Mouse (Mus musculus) neural tube, embryonic 14.5 days (tissue): ENCODE results near the gene Rai1. TPM values are rescaled to one million over a fixed set of nuclear protein-coding genes. Genes with fewer than 3 reads are reported as not detected.

Experiments used
- ATAC-seq: fragments of 200-750 bp; cut with Nextera tagmentation; 2 replicates; pipeline ENCODE4 v1.8.0; 2017; ENCODE audit warnings: low read depth, mild to moderate bottlenecking, moderate TSS enrichment, moderate library complexity
- H3K27ac ChIP-seq: fragments of 300-500 bp; sonication (generic); 2 replicates; pipeline ENCODE4 v1.5.1; 2014; ENCODE audit warnings: low read depth, mild to moderate bottlenecking, control low read depth, low read length, moderate library complexity, mixed read lengths
- H3K27me3 ChIP-seq: fragments of 300-500 bp; sonication (generic); 2 replicates; pipeline ENCODE4 v1.6.1; 2014; ENCODE audit warnings: low read length; ENCODE audit not compliant: control insufficient read depth, insufficient read depth
- H3K36me3 ChIP-seq: fragments of 300-500 bp; sonication (generic); 2 replicates; pipeline ENCODE4 v1.6.1; 2014; ENCODE audit warnings: low read length, mixed read lengths; ENCODE audit not compliant: control insufficient read depth, insufficient read depth
- H3K4me1 ChIP-seq: fragments of 300-500 bp; sonication (generic); 2 replicates; pipeline ENCODE4 v1.6.1; 2014; ENCODE audit warnings: low read length; ENCODE audit not compliant: control insufficient read depth, insufficient read depth
- H3K4me2 ChIP-seq: fragments of 300-500 bp; sonication (generic); 2 replicates; pipeline ENCODE4 v1.6.1; 2014; ENCODE audit warnings: mild to moderate bottlenecking, low read depth, low read length, control low read depth
- H3K4me3 ChIP-seq: fragments of 300-500 bp; sonication (generic); 2 replicates; pipeline ENCODE4 v1.5.1; 2014; ENCODE audit warnings: low read depth, low read length, control low read depth, mixed read lengths
- H3K9ac ChIP-seq: fragments of 300-500 bp; sonication (generic); replicated peaks from 2 replicates; pipeline ENCODE4 v1.6.1; 2014; ENCODE audit warnings: low read depth, mild to moderate bottlenecking, control low read depth, low read length, mixed read lengths
- H3K9me3 ChIP-seq: fragments of 300-500 bp; sonication (generic); 2 replicates; pipeline ENCODE4 v1.6.1; 2016; ENCODE audit warnings: low read length; ENCODE audit not compliant: control insufficient read depth
- WGBS: fragments of 180-500 bp; shearing (Covaris S2); extraction: QIAGEN DNeasy Blood & Tissue Kit; methylation state at CpG from one replicate; pipeline ENCODE4 v1.1.7; 2014; 5-methylcytosine and 5-hydroxymethylcytosine counted together
- polyA plus RNA-seq: library from polyadenylated mRNA; unstranded; fragments of >200 nt; fragmentation: Nextera tagmentation; extraction: Ambion mirVana; gene quantifications from 2 replicates; pipeline ENCODE4 v1.2.1, GENCODE M21; 2014

Gene Rai1
- polyA plus RNA-seq, 1 experiment from 2014 or later: 34.1 TPM

GRCm38 (mm10) chr11:60208712-60209111, 103.9 kb downstream of the Rai1 start:
- Histone ChIP-seq H3K4me3 (peak overlapping the region; percentile 41; the same call in 1 of the 2 replicates), H3K36me3 (peaks cover 12% of the 10 kb centered on the region), H3K27me3 (no peaks in the 10 kb centered on the region), H3K4me2 (peak overlapping the region; percentile 70), H3K9ac (peak overlapping the region; percentile 41), H3K4me1 (peaks cover 36% of the 10 kb centered on the region), H3K27ac (peak overlapping the region; percentile 86), H3K9me3 (no peaks in the 10 kb centered on the region)
- ATAC-seq: no peak
- 45% methylated on average over 4 of the region's 4 CpGs for WGBS

GRCm38 (mm10) chr11:60209217-60209932, 104.6 kb downstream of the Rai1 start:
- H3K9ac ChIP-seq: peak overlapping the region; percentile 48
- peaks cover 11% of the 10 kb centered on the region; the same call in 1 of the 2 replicates for H3K36me3 ChIP-seq
- no peaks in the 10 kb centered on the region for H3K27me3 ChIP-seq
- H3K4me1 ChIP-seq: peaks cover 36% of the 10 kb centered on the region
- ATAC-seq: peak; percentile 68; the same call in 1 of the 2 replicates
- WGBS: 24% methylated on average over 7 of the region's 7 CpGs
- H3K4me2 ChIP-seq: peak overlapping the region; percentile 70
- peak overlapping the region; percentile 41 for H3K4me3 ChIP-seq
- H3K27ac ChIP-seq: peak overlapping the region; percentile 86
- no peaks in the 10 kb centered on the region for H3K9me3 ChIP-seq

- peaks cover 36% of the 10 kb centered on the region for H3K4me1 ChIP-seq
- no peaks in the 10 kb centered on the region for H3K9me3 ChIP-seq
- peaks cover 11% of the 10 kb centered on the region; the same call in 1 of the 2 replicates for H3K36me3 ChIP-seq
- peak overlapping the region; percentile 48 for H3K9ac ChIP-seq
- H3K27ac ChIP-seq: peak overlapping the region; percentile 86
- H3K4me2 ChIP-seq: peak overlapping the region; percentile 70
- ATAC-seq: no peak
- 4% methylated on average over 2 of the region's 2 CpGs for WGBS
- no peaks in the 10 kb centered on the region for H3K27me3 ChIP-seq
- H3K4me3 ChIP-seq: peak overlapping the region; percentile 41
Measured at GRCm38 (mm10) chr11:60209933-60210249, 105.1 kb downstream of the Rai1 start.

GRCm38 (mm10) chr11:60210305-60210724, 105.5 kb downstream of the Rai1 start:
- peaks cover 11% of the 10 kb centered on the region; the same call in 1 of the 2 replicates for H3K36me3 ChIP-seq
- no peaks in the 10 kb centered on the region for H3K27me3 ChIP-seq
- WGBS: 1% methylated on average over 47 of the region's 47 CpGs
- H3K4me1 ChIP-seq: peaks cover 36% of the 10 kb centered on the region
- H3K9me3 ChIP-seq: no peaks in the 10 kb centered on the region
- peak overlapping the region; percentile 48 for H3K9ac ChIP-seq
- H3K4me3 ChIP-seq: peak overlapping the region; percentile 41
- H3K27ac ChIP-seq: peak overlapping the region; percentile 86
- H3K4me2 ChIP-seq: peak overlapping the region; percentile 70
- peak; percentile 84 for ATAC-seq

GRCm38 (mm10) chr11:60211152-60211551, 106.3 kb downstream of the Rai1 start:
- H3K4me1 ChIP-seq: peaks cover 36% of the 10 kb centered on the region
- no peak overlapping the region for H3K27ac ChIP-seq
- 70% methylated on average over 3 of the region's 3 CpGs for WGBS
- H3K27me3 ChIP-seq: no peaks in the 10 kb centered on the region
- H3K4me2 ChIP-seq: no peak overlapping the region; the same call in 1 of the 2 replicates
- H3K9ac ChIP-seq: no peak overlapping the region
- no peak for ATAC-seq
- H3K9me3 ChIP-seq: no peaks in the 10 kb centered on the region
- no peak overlapping the region for H3K4me3 ChIP-seq
- H3K36me3 ChIP-seq: 0 out of 2 replicates have a peak, but pooled peaks cover 3% of the 10 kb centered on the region

- ATAC-seq: no peak
- Histone ChIP-seq H3K4me2 (no peak overlapping the region), H3K4me3 (no peak overlapping the region), H3K27ac (no peak overlapping the region), H3K27me3 (no peaks in the 10 kb centered on the region), H3K9me3 (no peaks in the 10 kb centered on the region), H3K36me3 (no peaks in the 10 kb centered on the region), H3K9ac (no peak overlapping the region), H3K4me1 (peaks cover 34% of the 10 kb centered on the region)
- WGBS: 62% methylated on average over 12 of the region's 12 CpGs
Measured at GRCm38 (mm10) chr11:60211761-60212160, 106.9 kb downstream of the Rai1 start.

GRCm38 (mm10) chr11:60213266-60213665, 108.5 kb downstream of the Rai1 start:
- Histone ChIP-seq H3K4me3 (no peak overlapping the region), H3K9ac (no peak overlapping the region), H3K4me2 (no peak overlapping the region), H3K36me3 (no peaks in the 10 kb centered on the region), H3K27ac (no peak overlapping the region), H3K27me3 (no peaks in the 10 kb centered on the region), H3K4me1 (peaks cover 20% of the 10 kb centered on the region), H3K9me3 (no peaks in the 10 kb centered on the region)
- no peak for ATAC-seq
- 75% methylated on average over 6 of the region's 6 CpGs for WGBS

- Histone ChIP-seq H3K9ac (no peak overlapping the region), H3K4me1 (peaks cover 12% of the 10 kb centered on the region), H3K9me3 (no peaks in the 10 kb centered on the region), H3K27me3 (no peaks in the 10 kb centered on the region), H3K36me3 (no peaks in the 10 kb centered on the region), H3K4me3 (no peak overlapping the region), H3K4me2 (no peak overlapping the region), H3K27ac (no peak overlapping the region)
- WGBS: 50% methylated on average over 1 of the region's 1 CpGs
- ATAC-seq: no peak
Measured at GRCm38 (mm10) chr11:60216671-60217070, 111.9 kb downstream of the Rai1 start.

GRCm38 (mm10) chr11:60217467-60217866, 112.7 kb downstream of the Rai1 start:
- Histone ChIP-seq H3K4me1 (peaks cover 12% of the 10 kb centered on the region), H3K36me3 (no peaks in the 10 kb centered on the region), H3K4me2 (no peak overlapping the region), H3K9ac (no peak overlapping the region), H3K27me3 (no peaks in the 10 kb centered on the region), H3K27ac (no peak overlapping the region), H3K9me3 (no peaks in the 10 kb centered on the region), H3K4me3 (no peak overlapping the region)
- WGBS: 92% methylated on average over 7 of the region's 7 CpGs
- ATAC-seq: no peak
